Mouse (Mus musculus): ENCODE results near the gene Ccdc137.

- TF ChIP-seq CTCF (IDR thresholded peaks at IDR 0.05; ENCODE audit: low read depth) (no peak), EP300 (optimal IDR thresholded peaks at IDR 0.05) (no peak)
Measured at GRCm38 (mm10) chr11:120463536-120463935, 5.6 kb downstream of the Ccdc137 start.
